Mouse (Mus musculus): Measurements from ENCODE around the gene Akap13.
A peak's percentile ranks its signal among the peaks of the same experiment; 100 is the strongest.

Akap13 gene

DNA sequence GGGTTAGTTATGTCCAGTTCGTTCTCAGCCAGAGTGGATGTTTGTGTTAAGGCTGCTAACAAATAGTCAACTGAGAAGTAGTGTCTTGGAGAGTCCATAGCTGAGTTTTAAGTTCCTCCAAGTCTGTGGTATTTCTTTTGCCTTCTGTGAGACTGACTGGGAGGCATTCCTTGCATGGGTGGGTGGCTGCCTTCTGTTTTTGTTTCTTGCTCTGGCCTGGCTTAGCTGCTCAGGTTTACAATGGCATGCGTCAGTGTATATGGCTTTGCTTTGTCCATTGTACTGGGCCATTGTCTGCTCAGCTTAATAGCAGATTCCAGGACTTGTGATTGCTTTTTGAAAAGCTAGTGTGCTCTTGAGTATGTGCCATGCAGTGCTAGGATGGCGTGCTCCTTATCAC is 65.9 kb downstream of the Akap13 start:
- DNase-seq: no peak

GRCm38 (mm10) chr7:75522226-75522625 is 66.9 kb downstream of the Akap13 start:
- DNase-seq: no peak

DNA sequence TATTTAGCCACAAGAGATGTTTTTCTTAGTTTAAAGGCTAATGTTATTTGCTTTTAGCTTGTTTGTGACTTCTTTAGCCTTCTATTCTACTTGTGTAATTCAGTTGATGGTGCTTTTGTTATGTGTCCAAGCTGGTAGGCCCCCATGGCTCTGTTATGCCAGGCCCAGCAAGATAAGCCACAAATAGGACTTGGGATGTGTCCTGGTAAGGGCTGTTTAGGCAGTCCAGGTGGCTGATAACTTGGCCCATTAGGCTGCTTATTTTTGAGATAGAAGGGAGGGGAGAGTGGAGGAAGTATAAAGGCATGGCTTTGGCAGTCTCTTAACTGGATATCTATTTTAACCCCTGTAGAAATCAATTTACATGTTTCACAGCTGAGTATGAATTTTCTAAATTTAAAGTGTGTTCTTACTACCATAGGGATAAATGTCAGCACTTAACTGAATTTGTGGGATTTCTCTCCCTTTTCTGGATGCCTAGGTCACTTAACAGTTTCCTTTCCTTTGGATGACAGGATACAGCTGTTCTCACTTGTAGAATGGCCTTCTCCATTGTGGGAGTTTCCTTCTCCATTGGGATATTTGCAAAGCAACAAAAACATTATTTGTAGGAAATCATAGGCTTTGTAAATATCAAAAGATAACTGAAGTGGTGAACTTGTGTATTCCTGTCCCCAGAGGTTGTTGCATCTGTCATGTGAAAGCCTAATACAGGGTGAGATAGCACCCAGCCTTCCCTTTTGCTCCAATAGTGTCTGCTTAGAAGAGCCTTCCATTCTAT is 69.6 kb downstream of the Akap13 start:
- DNase-seq: no peak

DNA sequence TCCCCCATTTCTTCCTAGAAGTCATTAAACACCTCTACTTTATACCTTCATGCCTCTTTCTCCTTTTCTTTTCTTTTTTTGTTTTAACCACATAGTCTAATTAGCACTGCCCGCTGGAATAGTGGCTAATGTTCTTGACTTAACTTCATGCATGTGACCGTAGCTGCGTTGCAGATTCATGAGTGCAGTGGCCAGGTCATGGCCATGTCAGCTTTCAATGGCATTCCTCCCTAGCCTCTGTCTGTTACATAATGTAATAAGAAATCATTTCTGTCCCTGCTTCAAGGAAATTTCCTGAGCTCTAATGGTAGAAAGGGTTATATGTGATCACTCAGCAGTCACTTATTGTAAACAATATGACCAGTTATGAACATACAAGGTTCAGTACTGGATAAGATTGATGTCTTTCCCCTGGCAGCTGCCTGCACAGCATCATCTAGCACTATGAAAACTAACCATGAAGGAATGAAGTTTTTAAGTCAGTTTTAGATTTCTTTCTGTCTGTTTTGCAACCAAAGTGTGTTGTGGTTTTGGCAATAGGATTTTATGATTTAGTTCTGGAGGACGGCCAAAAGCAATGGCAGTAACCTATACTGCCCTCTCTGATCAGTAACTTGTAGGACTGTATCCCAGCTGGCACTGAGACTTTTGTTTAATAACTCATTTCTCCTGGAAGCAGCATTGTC is 70.5 kb downstream of the Akap13 start:
- no peak for DNase-seq

GRCm38 (mm10) chr7:75528751-75529150 is 73.4 kb downstream of the Akap13 start:
- DNase-seq: no peak

GRCm38 (mm10) chr7:75529857-75530437 is 74.6 kb downstream of the Akap13 start:
- DNase-seq: no peak

- DNase-seq: no peak
Observed at GRCm38 (mm10) chr7:75530642-75531041, 75.3 kb downstream of the Akap13 start.

GRCm38 (mm10) chr7:75533079-75533478 is 77.7 kb downstream of the Akap13 start:
- DNase-seq: no peak

- no peak for DNase-seq
Observed at GRCm38 (mm10) chr7:75536298-75536697, 81.0 kb downstream of the Akap13 start.

DNA sequence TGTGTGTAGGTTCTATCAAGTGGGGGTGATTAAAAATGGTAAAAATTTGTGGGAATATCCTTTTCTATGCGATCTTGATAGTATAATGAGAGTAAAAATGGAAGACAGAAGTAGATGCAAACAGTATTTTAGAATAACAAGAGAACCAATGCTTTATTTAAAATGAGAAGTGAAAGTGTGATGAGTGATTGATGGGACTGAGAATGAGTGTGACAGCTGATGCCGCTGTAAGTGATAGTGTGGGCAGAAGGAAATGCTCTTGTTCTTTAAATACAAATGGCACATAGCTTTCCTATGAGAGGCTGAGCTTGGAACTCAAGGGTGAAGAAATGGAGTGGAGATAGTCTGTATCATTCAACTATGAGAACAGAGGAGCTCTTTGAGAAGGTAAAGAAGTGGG is 82.2 kb downstream of the Akap13 start:
- no peak for DNase-seq

DNA sequence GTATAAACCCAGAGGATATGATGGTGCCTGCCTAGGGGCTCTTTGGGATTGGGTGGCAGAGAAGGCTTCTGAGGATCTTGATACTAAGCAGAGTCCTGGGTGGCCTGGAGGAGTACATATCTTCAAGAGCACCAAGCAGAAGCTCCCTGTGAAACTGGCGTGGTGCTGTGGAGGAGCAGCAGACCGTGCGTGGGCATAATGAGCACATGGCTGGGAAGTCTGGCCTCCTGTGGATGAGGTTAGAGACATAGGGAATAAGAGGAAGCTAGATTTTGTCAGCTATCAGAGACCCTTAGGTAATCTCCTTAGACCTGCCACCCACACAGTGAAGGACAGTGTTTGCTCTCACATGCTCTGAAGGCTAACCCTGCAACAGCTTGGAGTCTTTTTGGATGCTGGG is 83.2 kb downstream of the Akap13 start:
- no peak for DNase-seq

DNA sequence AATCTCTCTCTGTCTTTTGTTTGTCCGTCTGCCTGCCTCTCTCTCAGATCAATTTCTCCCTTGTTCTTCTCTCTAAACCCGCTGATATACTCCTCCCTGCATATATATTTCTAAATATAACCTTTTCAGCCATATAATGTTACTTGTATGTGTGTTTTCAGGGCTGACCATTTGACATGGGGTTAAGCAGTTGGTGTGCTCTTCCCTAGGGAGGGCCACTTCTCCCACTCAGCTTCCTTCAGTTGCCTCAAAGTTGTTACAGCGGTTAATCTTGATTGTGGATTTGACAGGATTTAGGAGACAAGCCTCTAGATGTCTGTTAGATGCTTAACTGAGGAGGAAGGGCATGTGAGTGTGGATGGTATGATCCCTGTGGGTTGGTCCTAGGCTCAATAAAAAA is 83.8 kb downstream of the Akap13 start:
- DNase-seq: no peak

DNA sequence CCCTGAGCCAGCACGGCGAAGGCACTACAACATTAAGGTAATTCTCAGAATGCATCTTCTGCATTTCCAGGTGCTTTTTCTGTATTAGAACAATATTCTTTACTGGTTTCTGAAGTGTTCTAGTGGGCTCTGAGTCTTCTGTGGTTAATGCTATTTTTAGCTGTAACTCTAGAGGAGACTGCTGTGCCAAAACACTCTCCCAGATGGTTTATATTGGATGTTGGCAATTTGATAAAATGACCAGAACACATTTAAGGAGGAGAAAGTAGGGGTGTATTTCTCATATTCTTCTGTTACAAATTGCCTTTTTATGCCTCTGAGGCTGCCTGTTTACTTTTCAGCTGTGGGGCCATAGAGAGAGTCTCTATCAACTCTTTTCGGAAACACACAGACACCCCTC is 94.5 kb downstream of the Akap13 start:
- DNase-seq: no peak

DNA sequence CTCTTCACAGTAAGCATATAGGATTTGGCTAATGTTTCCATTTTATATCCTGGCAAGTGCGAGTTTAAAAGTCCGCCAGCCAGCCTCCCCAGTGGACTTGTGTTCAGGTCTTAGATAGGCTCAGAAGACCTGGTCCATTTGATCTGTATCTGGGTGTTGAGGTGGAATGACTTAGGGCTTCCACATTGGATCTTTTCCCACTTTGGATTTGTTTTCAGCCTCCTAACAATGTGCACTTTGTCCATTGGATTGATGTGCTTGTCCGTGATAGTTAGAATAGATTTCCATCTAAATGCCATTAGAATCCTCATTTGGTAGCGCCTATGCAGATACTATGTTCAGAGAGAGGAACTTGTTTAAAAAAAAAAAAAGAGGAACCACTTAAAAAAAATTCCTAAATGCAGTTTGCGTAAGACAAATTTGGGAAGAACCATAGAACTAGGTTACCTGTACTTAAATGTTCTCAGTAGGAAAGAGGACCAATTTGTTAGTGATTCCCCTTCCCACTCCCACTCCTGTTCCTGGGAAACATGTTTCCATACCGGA is 95.5 kb downstream of the Akap13 start:
- no peak for DNase-seq

GRCm38 (mm10) chr7:75553002-75553666 is 97.8 kb downstream of the Akap13 start:
- peak; percentile 44 for DNase-seq

DNA sequence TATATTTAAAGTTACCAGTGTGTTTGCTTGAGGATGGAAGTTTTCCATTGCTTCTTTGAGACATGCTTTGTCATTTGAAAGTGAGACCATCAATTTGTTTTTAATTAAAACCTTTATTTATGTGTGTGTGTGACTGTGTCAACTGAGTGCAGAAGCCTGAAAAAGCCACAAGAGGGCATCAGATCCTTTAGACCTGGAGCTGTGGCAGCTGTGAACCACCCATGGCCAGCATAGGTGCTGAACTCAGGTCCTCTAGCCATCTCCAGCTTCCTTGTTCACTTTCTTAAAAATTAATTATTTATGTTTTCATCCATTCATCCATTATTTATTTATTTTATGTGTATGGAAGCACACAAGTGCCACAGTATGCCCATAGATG is 98.3 kb downstream of the Akap13 start:
- DNase-seq: no peak

- peak; percentile 38 for DNase-seq
Observed at GRCm38 (mm10) chr7:75554065-75554464, 98.7 kb downstream of the Akap13 start.

DNA sequence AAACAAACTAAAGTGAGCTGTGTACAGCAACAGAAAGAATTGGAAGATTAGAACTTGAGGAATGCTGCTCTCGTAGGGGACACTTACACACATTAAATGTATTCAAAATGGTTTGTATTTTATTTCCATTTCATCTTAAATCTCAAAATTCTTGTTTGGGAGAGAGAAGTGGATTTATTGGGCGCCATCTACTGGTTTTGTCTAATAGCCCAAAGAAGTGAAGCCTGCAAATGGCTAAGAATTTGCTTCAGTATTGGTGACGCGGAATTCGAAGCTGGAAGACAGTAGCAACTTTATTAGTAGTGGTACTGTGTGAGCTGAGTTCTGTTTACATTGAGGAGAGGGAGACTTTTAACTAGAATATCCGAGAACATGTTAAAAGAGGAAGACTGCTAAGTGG is 100.6 kb downstream of the Akap13 start:
- no peak for DNase-seq

- no peak for DNase-seq
Observed at GRCm38 (mm10) chr7:75558225-75558624, 102.9 kb downstream of the Akap13 start.

DNA sequence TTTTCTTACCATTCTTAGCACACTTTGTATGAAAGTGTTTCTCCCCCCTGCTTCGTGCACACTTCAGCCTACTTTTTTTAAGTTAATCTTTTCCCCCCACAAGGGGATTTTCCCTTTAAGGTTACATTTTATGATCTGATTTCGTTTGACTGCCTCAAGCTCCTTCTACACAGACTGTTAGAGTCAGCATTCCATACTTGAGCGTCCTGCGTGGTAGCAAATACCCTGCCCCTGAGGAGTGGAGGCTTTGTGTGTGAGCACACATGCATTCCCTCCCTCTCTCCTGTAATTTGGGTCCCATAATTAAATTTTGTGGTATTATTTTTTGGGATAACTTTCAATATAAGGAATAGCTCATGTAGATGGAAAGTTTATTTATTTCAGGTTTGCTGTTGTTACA is 103.8 kb downstream of the Akap13 start:
- DNase-seq: no peak

DNA sequence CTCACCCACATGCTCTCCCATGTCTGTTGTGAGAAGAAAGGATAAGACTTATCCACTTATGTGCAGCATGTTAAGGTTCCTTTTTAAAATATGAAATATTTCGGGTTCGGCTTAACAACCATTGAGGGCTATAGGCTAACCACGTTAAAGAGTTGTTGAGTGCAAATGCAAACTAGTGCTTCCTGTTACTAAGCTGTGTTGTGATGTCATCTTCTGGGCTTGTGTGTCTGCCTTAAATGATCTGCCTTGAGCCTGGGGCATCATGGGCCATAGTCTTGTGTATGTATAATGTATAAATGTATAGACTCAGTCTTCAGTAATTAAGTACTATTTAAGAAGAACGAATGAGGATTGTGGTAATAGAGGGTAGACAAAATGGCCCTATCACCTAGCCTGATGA is 104.6 kb downstream of the Akap13 start:
- no peak for DNase-seq

DNA sequence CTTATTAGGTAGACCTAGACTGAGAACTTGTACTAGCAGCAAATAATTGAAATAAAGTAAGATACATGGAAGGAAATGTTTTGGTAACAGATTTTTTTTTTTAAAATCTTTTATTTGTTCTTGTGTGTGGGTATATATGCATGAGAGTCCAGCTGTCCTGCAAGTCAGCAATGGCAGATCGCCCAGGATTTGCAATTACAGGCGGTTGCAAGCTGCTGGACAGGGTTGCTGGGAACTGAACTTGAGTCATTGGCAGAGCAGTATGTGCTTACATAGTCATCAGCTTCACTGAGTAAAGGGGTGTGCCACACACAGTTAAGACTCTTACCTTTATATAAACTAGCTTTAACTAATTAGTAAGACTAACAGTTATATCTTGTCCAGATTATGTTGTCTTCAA is 105.2 kb downstream of the Akap13 start:
- DNase-seq: no peak

DNA sequence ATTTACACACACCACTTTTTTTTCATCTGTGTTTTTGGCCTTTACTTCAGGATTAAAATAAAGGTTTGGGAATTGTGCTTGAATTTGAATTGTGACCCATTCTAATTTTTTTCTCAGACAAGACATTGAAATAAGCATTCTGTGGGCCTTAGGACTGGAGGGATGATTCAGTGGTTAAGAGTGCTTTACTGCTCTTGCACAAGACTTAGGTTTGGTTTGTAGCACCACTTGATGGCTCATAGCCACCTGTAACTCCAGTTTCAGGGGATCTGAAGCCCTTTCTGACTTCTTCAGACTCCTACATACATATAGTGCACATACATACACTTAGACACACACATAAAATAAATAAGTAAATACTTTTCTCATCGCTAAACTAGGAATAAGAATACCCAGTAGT is 105.8 kb downstream of the Akap13 start:
- no peak for DNase-seq
